Mouse (Mus musculus): ENCODE data around the gene Zc3h7b. TPM values are rescaled to one million over a fixed set of nuclear protein-coding genes. Genes with fewer than 3 reads are reported as not detected.
A peak's percentile ranks its signal among the peaks of the same experiment; 100 is the strongest.
"Not testable (repeated sequence)": the region's sequence is repeated elsewhere in the genome, so short reads cannot be mapped to it uniquely, and the experiment has no call there.

The Zc3h7b gene
- polyA plus RNA-seq (2015; fragmentation: Nextera tagmentation; extraction: Ambion mirVana) = 11.7 and 12.0 TPM in 2 replicates

DNA sequence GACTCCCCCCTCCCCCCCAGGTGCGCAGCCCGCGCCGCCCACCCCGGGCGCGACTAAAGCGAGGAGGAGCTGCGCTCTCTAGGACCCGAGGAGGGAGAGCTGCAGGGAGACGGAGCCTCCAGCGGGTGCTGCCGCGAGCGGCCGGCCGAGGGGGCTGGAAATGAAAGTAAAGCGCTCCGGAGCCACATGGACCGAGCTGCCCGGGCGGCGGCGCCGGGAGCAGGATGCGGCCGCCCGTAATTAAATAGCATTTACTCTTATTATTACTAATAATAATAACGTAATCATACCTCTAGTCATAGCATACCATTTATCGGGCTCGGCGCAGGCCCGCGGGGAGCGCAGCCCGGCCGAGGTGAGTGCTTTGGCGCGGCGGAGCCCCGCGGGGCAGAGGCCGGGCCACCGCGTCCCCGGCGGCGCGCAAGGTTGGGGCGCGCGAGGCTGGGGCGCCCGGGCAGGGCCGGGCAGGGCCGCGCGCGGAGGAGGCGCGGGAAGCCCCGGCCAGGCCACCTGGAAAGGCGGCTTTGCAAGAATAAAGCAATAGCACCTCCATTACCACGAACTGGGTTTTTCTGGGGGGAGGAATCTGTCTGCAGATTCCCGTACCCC, at the start of gene Zc3h7b, which contains the start of gene Rangap1:
Zc3h7b (plus strand) TSS at position 66 of the 609 bp plus-strand sequence.
Rangap1 (minus strand) TSS at position 539 of the 609 bp plus-strand sequence.
- Histone ChIP-seq H3K9me3 (ENCODE audit: control insufficient read depth, low read length) (no peaks in the 10 kb centered on the region), H3K4me2 (ENCODE audit: low read depth, low read length) (peak within 1 kb of the TSS; percentile 81), H3K36me3 (ENCODE audit: control insufficient read depth, insufficient read depth, low read length) (no peaks in the 10 kb centered on the region), H3K4me1 (ENCODE audit: control insufficient read depth, insufficient read depth, low read length) (peaks cover 7% of the 10 kb centered on the region), H3K27me3 (replicated peaks; ENCODE audit: control insufficient read depth, insufficient read depth, low read length) (no peaks in the 10 kb centered on the region), H3K9ac (ENCODE audit: low read depth, low read length) (peak within 1 kb of the TSS; percentile 94), H3K4me3 (ENCODE audit: low read length) (peak within 1 kb of the TSS; percentile 90), H3K27ac (ENCODE audit: low read length) (peak within 1 kb of the TSS; percentile 80)
- ATAC-seq = peak; percentile 88
- under 1% methylated on average over 63 of the region's 65 CpGs for WGBS

DNA sequence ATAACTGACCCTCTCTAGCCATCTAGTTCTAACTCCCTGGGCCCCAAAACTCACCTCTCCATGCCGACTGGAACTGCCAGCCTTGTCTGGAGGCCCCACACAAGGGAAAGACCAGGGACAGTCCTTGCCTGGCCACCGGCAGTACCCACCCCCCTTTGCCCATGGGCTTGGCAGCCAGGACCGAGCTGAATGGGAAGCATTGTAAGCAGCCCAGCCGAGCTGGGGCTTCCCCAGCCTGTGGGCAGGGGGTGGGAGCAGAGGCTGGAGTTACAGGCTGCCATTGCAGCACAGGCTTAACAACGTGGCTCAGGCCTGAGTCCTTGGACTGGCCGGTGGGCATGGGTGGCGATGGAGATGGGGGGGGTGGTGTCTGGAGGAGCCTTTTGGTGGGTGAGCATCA, 47.7 kb upstream of the Zc3h7b start, which contains the start of gene Chadl:
Chadl (minus strand) TSS at position 113 of the 400 bp plus-strand sequence.
- H3K27me3 ChIP-seq (replicated peaks; ENCODE audit: control insufficient read depth, insufficient read depth, low read length) = peaks cover 24% of the 10 kb centered on the region
- no peaks in the 10 kb centered on the region for H3K36me3 ChIP-seq (ENCODE audit: control insufficient read depth, insufficient read depth, low read length)
- no peak within 1 kb of the TSS for H3K4me3 ChIP-seq (ENCODE audit: low read length)
- no peak for ATAC-seq
- H3K4me2 ChIP-seq (ENCODE audit: low read depth, low read length) = no peak within 1 kb of the TSS
- peaks cover 8% of the 10 kb centered on the region for H3K4me1 ChIP-seq (ENCODE audit: control insufficient read depth, insufficient read depth, low read length)
- H3K27ac ChIP-seq (ENCODE audit: low read length) = no peak within 1 kb of the TSS
- H3K9ac ChIP-seq (ENCODE audit: low read depth, low read length) = no peak within 1 kb of the TSS
- H3K9me3 ChIP-seq (ENCODE audit: control insufficient read depth, low read length) = no peaks in the 10 kb centered on the region
- WGBS = 65% methylated on average over 7 of the region's 7 CpGs

- Histone ChIP-seq H3K27me3 (replicated peaks; ENCODE audit: control insufficient read depth, insufficient read depth, low read length) (peaks cover 17% of the 10 kb centered on the region), H3K9ac (ENCODE audit: low read depth, low read length) (no peak overlapping the region), H3K4me3 (ENCODE audit: low read length) (no peak overlapping the region), H3K4me1 (ENCODE audit: control insufficient read depth, insufficient read depth, low read length) (peaks cover 8% of the 10 kb centered on the region), H3K27ac (ENCODE audit: low read length) (no peak overlapping the region), H3K36me3 (ENCODE audit: control insufficient read depth, insufficient read depth, low read length) (no peaks in the 10 kb centered on the region), H3K4me2 (ENCODE audit: low read depth, low read length) (no peak overlapping the region), H3K9me3 (ENCODE audit: control insufficient read depth, low read length) (no peaks in the 10 kb centered on the region)
- ATAC-seq = no peak
- WGBS = 42% methylated on average over 3 of the region's 3 CpGs
Measured at GRCm38 (mm10) chr15:81697847-81698246, 47.0 kb upstream of the Zc3h7b start.

- Histone ChIP-seq H3K4me3 (ENCODE audit: low read length) (no peak overlapping the region), H3K4me2 (ENCODE audit: low read depth, low read length) (no peak overlapping the region), H3K9me3 (ENCODE audit: control insufficient read depth, low read length) (no peaks in the 10 kb centered on the region), H3K27ac (ENCODE audit: low read length) (no peak overlapping the region), H3K27me3 (replicated peaks; ENCODE audit: control insufficient read depth, insufficient read depth, low read length) (peaks cover 10% of the 10 kb centered on the region), H3K4me1 (ENCODE audit: control insufficient read depth, insufficient read depth, low read length) (peaks cover 5% of the 10 kb centered on the region), H3K36me3 (ENCODE audit: control insufficient read depth, insufficient read depth, low read length) (no peaks in the 10 kb centered on the region), H3K9ac (ENCODE audit: low read depth, low read length) (no peak overlapping the region)
- ATAC-seq = no peak
- 68% methylated on average over 2 of the region's 2 CpGs for WGBS
Measured at GRCm38 (mm10) chr15:81698532-81698931, 46.3 kb upstream of the Zc3h7b start.

GRCm38 (mm10) chr15:81700161-81700560, 44.7 kb upstream of the Zc3h7b start:
- no peaks in the 10 kb centered on the region for H3K4me1 ChIP-seq (ENCODE audit: control insufficient read depth, insufficient read depth, low read length)

GRCm38 (mm10) chr15:81700601-81701000, 44.3 kb upstream of the Zc3h7b start:
- 53% methylated on average over 8 of the region's 8 CpGs for WGBS
- peaks cover 11% of the 10 kb centered on the region; the same call in 1 of the 2 replicates for H3K36me3 ChIP-seq (ENCODE audit: control insufficient read depth, insufficient read depth, low read length)
- H3K27ac ChIP-seq (ENCODE audit: low read length) = no peak overlapping the region
- no peak overlapping the region for H3K4me2 ChIP-seq (ENCODE audit: low read depth, low read length)
- no peaks in the 10 kb centered on the region for H3K27me3 ChIP-seq (replicated peaks; ENCODE audit: control insufficient read depth, insufficient read depth, low read length)
- no peaks in the 10 kb centered on the region for H3K4me1 ChIP-seq (ENCODE audit: control insufficient read depth, insufficient read depth, low read length)
- no peak for ATAC-seq
- no peaks in the 10 kb centered on the region for H3K9me3 ChIP-seq (ENCODE audit: control insufficient read depth, low read length)
- no peak overlapping the region for H3K9ac ChIP-seq (ENCODE audit: low read depth, low read length)
- no peak overlapping the region for H3K4me3 ChIP-seq (ENCODE audit: low read length)

More at GRCm38 (mm10) chr15:81700161-81700560, 44.7 kb upstream of the Zc3h7b start:
- WGBS = 56% methylated on average over 2 of the region's 2 CpGs
- no peak overlapping the region for H3K9ac ChIP-seq (ENCODE audit: low read depth, low read length)
- no peaks in the 10 kb centered on the region for H3K27me3 ChIP-seq (replicated peaks; ENCODE audit: control insufficient read depth, insufficient read depth, low read length)
- H3K9me3 ChIP-seq (ENCODE audit: control insufficient read depth, low read length) = no peaks in the 10 kb centered on the region
- no peak for ATAC-seq
- H3K27ac ChIP-seq (ENCODE audit: low read length) = no peak overlapping the region
- H3K4me3 ChIP-seq (ENCODE audit: low read length) = no peak overlapping the region
- peaks cover 7% of the 10 kb centered on the region; the same call in 1 of the 2 replicates for H3K36me3 ChIP-seq (ENCODE audit: control insufficient read depth, insufficient read depth, low read length)
- no peak overlapping the region for H3K4me2 ChIP-seq (ENCODE audit: low read depth, low read length)

- not testable (repeated sequence) for H3K4me1 ChIP-seq (ENCODE audit: control insufficient read depth, insufficient read depth, low read length); H3K27ac ChIP-seq (ENCODE audit: low read length); H3K27me3 ChIP-seq (replicated peaks; ENCODE audit: control insufficient read depth, insufficient read depth, low read length); H3K9me3 ChIP-seq (ENCODE audit: control insufficient read depth, low read length); H3K9ac ChIP-seq (ENCODE audit: low read depth, low read length); H3K4me3 ChIP-seq (ENCODE audit: low read length); H3K4me2 ChIP-seq (ENCODE audit: low read depth, low read length); ATAC-seq
- peaks cover 17% of the 10 kb centered on the region for H3K36me3 ChIP-seq (ENCODE audit: control insufficient read depth, insufficient read depth, low read length)
- WGBS = 75% methylated on average over 4 of the region's 4 CpGs
Measured at GRCm38 (mm10) chr15:81701350-81701749, 43.5 kb upstream of the Zc3h7b start.

GRCm38 (mm10) chr15:81702306-81703093, 42.4 kb upstream of the Zc3h7b start:
- ATAC-seq = no peak
- H3K27me3 ChIP-seq (replicated peaks; ENCODE audit: control insufficient read depth, insufficient read depth, low read length) = no peaks in the 10 kb centered on the region

DNA sequence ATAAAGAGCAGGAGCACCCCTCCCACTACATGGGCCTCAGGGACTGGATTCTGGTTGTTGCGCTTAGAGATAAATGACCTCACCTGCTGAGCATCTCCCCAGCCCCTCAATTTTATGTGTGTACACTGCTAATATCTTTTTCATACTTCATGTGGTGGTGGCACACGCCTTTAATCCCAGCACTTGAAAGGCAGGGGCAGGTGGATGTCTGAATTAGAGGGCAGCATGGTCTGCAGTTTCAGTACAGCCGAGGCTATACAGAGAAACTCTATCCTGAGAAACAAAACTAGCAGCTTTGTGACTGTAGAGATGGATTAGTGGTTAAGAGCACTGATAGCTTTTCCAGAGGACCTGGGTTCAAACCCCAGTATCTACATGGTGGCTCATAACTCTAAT, 41.8 kb upstream of the Zc3h7b start:
- peaks cover 18% of the 10 kb centered on the region for H3K36me3 ChIP-seq (ENCODE audit: control insufficient read depth, insufficient read depth, low read length)
- no peaks in the 10 kb centered on the region for H3K27me3 ChIP-seq (replicated peaks; ENCODE audit: control insufficient read depth, insufficient read depth, low read length)
- no peak overlapping the region for H3K27ac ChIP-seq (ENCODE audit: low read length)
- H3K9me3 ChIP-seq (ENCODE audit: control insufficient read depth, low read length) = no peaks in the 10 kb centered on the region
- no peaks in the 10 kb centered on the region for H3K4me1 ChIP-seq (ENCODE audit: control insufficient read depth, insufficient read depth, low read length)
- H3K9ac ChIP-seq (ENCODE audit: low read depth, low read length) = no peak overlapping the region
- ATAC-seq = no peak
- no peak overlapping the region for H3K4me2 ChIP-seq (ENCODE audit: low read depth, low read length)
- H3K4me3 ChIP-seq (ENCODE audit: low read length) = no peak overlapping the region
- 59% methylated on average over 3 of the region's 3 CpGs for WGBS

More at GRCm38 (mm10) chr15:81702306-81703093, 42.4 kb upstream of the Zc3h7b start:
- Histone ChIP-seq H3K36me3 (ENCODE audit: control insufficient read depth, insufficient read depth, low read length) (peaks cover 18% of the 10 kb centered on the region), H3K4me1 (ENCODE audit: control insufficient read depth, insufficient read depth, low read length) (no peaks in the 10 kb centered on the region), H3K9me3 (ENCODE audit: control insufficient read depth, low read length) (no peaks in the 10 kb centered on the region), H3K4me2 (ENCODE audit: low read depth, low read length) (no peak overlapping the region), H3K4me3 (ENCODE audit: low read length) (no peak overlapping the region), H3K9ac (ENCODE audit: low read depth, low read length) (no peak overlapping the region), H3K27ac (ENCODE audit: low read length) (no peak overlapping the region)
- WGBS = 89% methylated on average over 13 of the region's 13 CpGs

All from intestine, embryonic 16.5 days (tissue).